Comparison of ENCODE assay signal across 29 mouse cellular contexts in the genomic region with DNA sequence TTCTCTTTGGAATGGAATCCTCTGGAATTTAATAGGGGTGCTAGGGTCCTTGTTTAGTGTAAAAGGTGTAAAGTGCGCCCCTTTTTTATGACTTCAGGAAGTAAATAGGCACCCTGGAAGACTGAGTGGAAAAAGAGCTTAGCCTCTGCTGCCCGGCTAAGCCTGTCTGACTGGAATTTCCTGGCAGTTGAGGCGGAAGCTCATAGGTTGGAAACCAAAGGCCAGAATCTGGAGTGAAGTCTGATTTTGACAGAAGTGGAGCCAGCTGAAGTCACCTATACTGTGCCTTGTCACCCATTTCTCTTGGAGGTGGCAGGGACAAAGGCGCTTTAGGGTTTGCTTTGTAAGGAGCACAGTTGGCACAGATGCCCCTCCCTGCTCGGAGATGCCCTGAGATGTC. TPM values are rescaled to one million over a fixed set of nuclear protein-coding genes. Genes with fewer than 3 reads are reported as not detected.
DNase-seq lines count a peak whose midpoint lies in the region; ATAC-seq and TF ChIP-seq lines count a peak whose summit lies in the region.
"Had no signal": no experiment of that assay in that cellular context is flagged by ENCODE, and none has a peak within 500 bp of the region (broad histone marks: within the 10 kb centered on the region; RNA-seq: fewer than 3 reads in every experiment).

No protein-coding gene starts in this region.

- no peak for TF ChIP-seq EP300 in lung, postnatal 0 days (IDR thresholded peaks at IDR 0.05)
- TF ChIP-seq EP300 in stomach, postnatal 0 days (optimal IDR thresholded peaks at IDR 0.05), result no peak

- peak; percentile 50 for DNase-seq in liver, adult 2 months (ENCODE audit: extremely low read depth, low read depth, low spot score)
- no peak for DNase-seq in liver, embryonic 11.5 days (ENCODE audit: low spot score)
- peak; percentile 15 for DNase-seq in urinary bladder, postnatal 25 days (ENCODE audit: low spot score)
- no peak for DNase-seq in urinary bladder, postnatal 4 days (ENCODE audit: low spot score in 2 of 2)
- peak; percentile 51 for DNase-seq in lung, postnatal 0 days (ENCODE audit: low spot score)
- peak; percentile 68 for DNase-seq in stomach, postnatal 0 days (ENCODE audit: low spot score)
- DNase-seq: B cell, adult 2 months; cerebellum, adult 11-12 months; cerebellum, postnatal 10 days; heart, postnatal 4 days; kidney, postnatal 4 days; layer of hippocampus, adult 9-11 months; liver; liver, postnatal 0 days; thymus, adult 2 months had no signal

- peaks cover 9% of the 10 kb centered on the region; the same call in 1 of the 2 replicates for H3K36me3 ChIP-seq in liver, adult 2 months (ENCODE audit: control insufficient read depth, insufficient read depth, low read length)
- H3K36me3 ChIP-seq in liver, embryonic 11.5 days (ENCODE audit: control insufficient read depth, insufficient read depth, low read length), result no peaks in the 10 kb centered on the region
- H3K36me3 ChIP-seq in lung, postnatal 0 days (ENCODE audit: insufficient read depth, low read length), result peaks cover 9% of the 10 kb centered on the region; the same call in 1 of the 2 replicates
- peaks cover 4% of the 10 kb centered on the region; the same call in 1 of the 2 replicates for H3K36me3 ChIP-seq in stomach, postnatal 0 days (ENCODE audit: control insufficient read depth, insufficient read depth, low read length)
- peaks cover 18% of the 10 kb centered on the region for H3K36me3 ChIP-seq in neural tube, embryonic 15.5 days
- H3K36me3 ChIP-seq: forebrain, embryonic 12.5 days; hindbrain, embryonic 15.5 days; midbrain, embryonic 10.5 days had no signal

- H3K4me1 ChIP-seq in liver, adult 2 months (ENCODE audit: control insufficient read depth, insufficient read depth, low read length), result no peaks in the 10 kb centered on the region
- no peaks in the 10 kb centered on the region for H3K4me1 ChIP-seq in liver, embryonic 11.5 days (replicated peaks; ENCODE audit: control insufficient read depth, insufficient read depth, low read length)
- H3K4me1 ChIP-seq in lung, postnatal 0 days (ENCODE audit: insufficient read depth, low read depth, low read length), result no peaks in the 10 kb centered on the region
- H3K4me1 ChIP-seq in stomach, postnatal 0 days (replicated peaks; ENCODE audit: control insufficient read depth, insufficient read depth), result no peaks in the 10 kb centered on the region
- H3K4me1 ChIP-seq in neural tube, embryonic 15.5 days, result no peaks in the 10 kb centered on the region
- H3K4me1 ChIP-seq: forebrain, embryonic 12.5 days; heart, embryonic 10.5 days; hindbrain, embryonic 15.5 days; kidney, embryonic 15.5 days; midbrain, embryonic 10.5 days; neural tube, embryonic 13.5 days had no signal

- H3K27me3 ChIP-seq in liver, adult 2 months (ENCODE audit: control insufficient read depth, insufficient read depth, low read length), result no peaks in the 10 kb centered on the region
- no peaks in the 10 kb centered on the region for H3K27me3 ChIP-seq in liver, embryonic 11.5 days (replicated peaks; ENCODE audit: control insufficient read depth, insufficient read depth, low read length)
- no peaks in the 10 kb centered on the region for H3K27me3 ChIP-seq in lung, postnatal 0 days (replicated peaks; ENCODE audit: insufficient read depth, low read length)
- no peaks in the 10 kb centered on the region for H3K27me3 ChIP-seq in stomach, postnatal 0 days (ENCODE audit: control insufficient read depth, insufficient read depth, low read length)
- no peaks in the 10 kb centered on the region for H3K27me3 ChIP-seq in neural tube, embryonic 15.5 days (replicated peaks)
- H3K27me3 ChIP-seq: CH12.LX; forebrain, embryonic 12.5 days; hindbrain, embryonic 15.5 days; kidney, embryonic 15.5 days; neural tube, embryonic 13.5 days; Patski had no signal

- peaks cover 2% of the 10 kb centered on the region; the same call in 1 of the 2 replicates for H3K79me2 ChIP-seq in liver, adult 2 months (ENCODE audit: control insufficient read depth, insufficient read depth, low read length)

- no peak for TF ChIP-seq CTCF in liver, adult 2 months (IDR thresholded peaks at IDR 0.05; ENCODE audit: low read depth, low read length)
- no peak for TF ChIP-seq CTCF in lung, postnatal 0 days (IDR thresholded peaks at IDR 0.05)
- TF ChIP-seq CTCF in stomach, postnatal 0 days (IDR thresholded peaks at IDR 0.05; ENCODE audit: low read depth), result no peak

- H3K4me2 ChIP-seq in liver, embryonic 11.5 days, result no peak overlapping the region
- H3K4me2 ChIP-seq in lung, postnatal 0 days (replicated peaks; ENCODE audit: low read depth, low read length), result no peak overlapping the region
- H3K4me2 ChIP-seq in stomach, postnatal 0 days (replicated peaks; ENCODE audit: low read depth), result no peak overlapping the region
- H3K4me2 ChIP-seq in neural tube, embryonic 15.5 days, result no peak overlapping the region
- H3K4me2 ChIP-seq: forebrain, embryonic 12.5 days; hindbrain, embryonic 15.5 days; kidney, embryonic 15.5 days; neural tube, embryonic 13.5 days had no signal

- WGBS in liver, adult 2 months, result 81% methylated on average over 5 of the region's 5 CpGs
- WGBS in liver, embryonic 11.5 days, result 90% methylated on average over 5 of the region's 5 CpGs
- WGBS in lung, postnatal 0 days, result 72% methylated on average over 5 of the region's 5 CpGs
- WGBS in stomach, postnatal 0 days, result 54% methylated on average over 5 of the region's 5 CpGs
- WGBS in neural tube, embryonic 15.5 days, result 94% methylated on average over 5 of the region's 5 CpGs

- no peak overlapping the region for H3K27ac ChIP-seq in liver, adult 2 months (replicated peaks; ENCODE audit: insufficient read depth, low read depth, low read length)
- H3K27ac ChIP-seq in liver, embryonic 11.5 days (ENCODE audit: low read depth, low read length), result no peak overlapping the region
- H3K27ac ChIP-seq in lung, postnatal 0 days (ENCODE audit: low read length), result 0 out of 2 replicates have a peak overlapping the region, but pooled peaks have one; percentile 16
- H3K27ac ChIP-seq in stomach, postnatal 0 days (replicated peaks), result 0 out of 2 replicates have a peak overlapping the region, but pooled peaks have one; percentile 31
- no peak overlapping the region for H3K27ac ChIP-seq in neural tube, embryonic 15.5 days (replicated peaks)
- H3K27ac ChIP-seq: forebrain, embryonic 12.5 days; heart, embryonic 10.5 days; hindbrain, embryonic 15.5 days; kidney, embryonic 15.5 days; left cerebral cortex, adult 2 months; midbrain, embryonic 10.5 days; neural tube, embryonic 13.5 days had no signal

- H3K4me3 ChIP-seq in liver, adult 2 months (ENCODE audit: insufficient read depth, low read depth, low read length), result no peak overlapping the region
- H3K4me3 ChIP-seq in liver, embryonic 11.5 days (ENCODE audit: low read depth, low read length), result no peak overlapping the region
- no peak overlapping the region for H3K4me3 ChIP-seq in lung, postnatal 0 days (ENCODE audit: low read depth, low read length)
- H3K4me3 ChIP-seq in stomach, postnatal 0 days (ENCODE audit: low read depth, low read length), result no peak overlapping the region
- H3K4me3 ChIP-seq in neural tube, embryonic 15.5 days (replicated peaks), result no peak overlapping the region
- H3K4me3 ChIP-seq: erythroblast, embryonic 14.5 days; forebrain, embryonic 12.5 days; heart, embryonic 10.5 days; hindbrain, embryonic 15.5 days; kidney, embryonic 15.5 days; left cerebral cortex, adult 2 months; midbrain, embryonic 10.5 days; myocyte; neural tube, embryonic 13.5 days had no signal

- H3K9ac ChIP-seq in liver, adult 2 months (ENCODE audit: low read depth, low read length), result no peak overlapping the region
- no peak overlapping the region for H3K9ac ChIP-seq in liver, embryonic 11.5 days (ENCODE audit: low read depth, low read length)
- H3K9ac ChIP-seq in lung, postnatal 0 days (replicated peaks; ENCODE audit: low read depth), result no peak overlapping the region
- no peak overlapping the region for H3K9ac ChIP-seq in stomach, postnatal 0 days (ENCODE audit: low read length)
- H3K9ac ChIP-seq in neural tube, embryonic 15.5 days (replicated peaks), result no peak overlapping the region
- H3K9ac ChIP-seq: forebrain, embryonic 12.5 days; hindbrain, embryonic 15.5 days; kidney, embryonic 15.5 days; liver, postnatal 0 days; neural tube, embryonic 13.5 days had no signal

- TF ChIP-seq POLR2A in liver, adult 2 months (IDR thresholded peaks at IDR 0.05; ENCODE audit: extremely low read depth, insufficient read depth, low read length), result no peak

- no peak for ATAC-seq in liver, embryonic 11.5 days (replicated peaks; ENCODE audit: low FRiP score)
- peak; percentile 46 for ATAC-seq in lung, postnatal 0 days
- peak; percentile 76 for ATAC-seq in stomach, postnatal 0 days (ENCODE audit: low FRiP score, low TSS enrichment)
- ATAC-seq in neural tube, embryonic 15.5 days (ENCODE audit: low FRiP score), result no peak
- ATAC-seq: liver, postnatal 0 days; midbrain, embryonic 16.5 days; Patski had no signal

- no peaks in the 10 kb centered on the region for H3K9me3 ChIP-seq in liver, embryonic 11.5 days (ENCODE audit: control insufficient read depth, low read length)
- H3K9me3 ChIP-seq in lung, postnatal 0 days (ENCODE audit: low read length), result no peaks in the 10 kb centered on the region
- H3K9me3 ChIP-seq in stomach, postnatal 0 days (ENCODE audit: control insufficient read depth, low read length), result no peaks in the 10 kb centered on the region
- no peaks in the 10 kb centered on the region for H3K9me3 ChIP-seq in neural tube, embryonic 15.5 days (replicated peaks)
- H3K9me3 ChIP-seq: forebrain, embryonic 12.5 days; G1E; heart, embryonic 10.5 days; hindbrain, embryonic 15.5 days; kidney, embryonic 15.5 days; midbrain, embryonic 10.5 days; neural tube, embryonic 13.5 days had no signal

RNA-seq across cellular contexts. Expression of a gene that starts 25.0 kb away (rescaled TPM):
- 18.3 and 26.0 TPM in 2 replicates for total RNA-seq in liver, adult 2 months (2014; rRNA removed)
- 13.5 and 15.8 TPM in 2 replicates for polyA plus RNA-seq in liver, adult 2 months (2012; rRNA removed)
- polyA plus RNA-seq in liver, embryonic 11.5 days (2014; fragmentation: Nextera tagmentation; extraction: Ambion mirVana), result 11.3 and 12.7 TPM in 2 replicates
- 5.7 and 6.2 TPM in 2 replicates for polyA plus RNA-seq in lung, postnatal 0 days (2015; fragmentation: Nextera tagmentation; extraction: Ambion mirVana)
- 3.1 and 3.9 TPM in 2 replicates for polyA plus RNA-seq in stomach, postnatal 0 days (2015; fragmentation: Nextera tagmentation; extraction: Ambion mirVana)
- 4.1 and 4.6 TPM in 2 replicates for polyA plus RNA-seq in neural tube, embryonic 15.5 days (2015; fragmentation: Nextera tagmentation; extraction: Ambion mirVana)

RNA-seq across cellular contexts. Expression of a gene that starts 38.0 kb away (rescaled TPM):
- 1.5 and 1.8 TPM in 2 replicates for total RNA-seq in liver, adult 2 months (2014; rRNA removed)
- polyA plus RNA-seq in liver, adult 2 months (2012; rRNA removed), result 3.0 and 3.1 TPM in 2 replicates
- 7.6 and 9.5 TPM in 2 replicates for polyA plus RNA-seq in liver, embryonic 11.5 days (2014; fragmentation: Nextera tagmentation; extraction: Ambion mirVana)
- 4.2 and 4.8 TPM in 2 replicates for polyA plus RNA-seq in lung, postnatal 0 days (2015; fragmentation: Nextera tagmentation; extraction: Ambion mirVana)
- 3.8 and 4.8 TPM in 2 replicates for polyA plus RNA-seq in stomach, postnatal 0 days (2015; fragmentation: Nextera tagmentation; extraction: Ambion mirVana)
- 9.1 and 10.3 TPM in 2 replicates for polyA plus RNA-seq in neural tube, embryonic 15.5 days (2015; fragmentation: Nextera tagmentation; extraction: Ambion mirVana)

Comparison
In these comparisons a context has a peak if more than half of its experiments do, and no peak if none do; other contexts are left out.
1. DNase-seq: peak in liver, adult 2 months (single experiment), urinary bladder, postnatal 25 days (single experiment), lung, postnatal 0 days (single experiment) and stomach, postnatal 0 days (single experiment); none in liver, embryonic 11.5 days (single experiment) and urinary bladder, postnatal 4 days (0 of 2).
2. H3K27ac ChIP-seq: peak in lung, postnatal 0 days (single experiment) and stomach, postnatal 0 days (single experiment); none in liver, adult 2 months (single experiment), liver, embryonic 11.5 days (single experiment) and neural tube, embryonic 15.5 days (single experiment).
3. ATAC-seq: peak in lung, postnatal 0 days (single experiment) and stomach, postnatal 0 days (single experiment); none in liver, embryonic 11.5 days (single experiment) and neural tube, embryonic 15.5 days (single experiment).